Mouse (Mus musculus) lung, adult 2 months (tissue): ENCODE data around the gene Vsig10l.

Source experiments
- CTCF ChIP-seq: fragments of 200-500 bp; IDR thresholded peaks from 2 replicates; pipeline ENCODE4 v1.5.1; 2011; ENCODE audit warnings: mild to moderate bottlenecking, low read length, control low read depth; ENCODE audit not compliant: insufficient read depth
- POLR2A ChIP-seq: fragments of 200-500 bp; IDR thresholded peaks from 2 replicates; pipeline ENCODE4 v1.6.1; 2011; ENCODE audit warnings: low read depth, mild to moderate bottlenecking, control low read depth, low read length, borderline replicate concordance; ENCODE audit errors: extremely low read depth

GRCm38 (mm10) chr7:43462851-43463250 is at the start of gene Vsig10l:
- TF ChIP-seq CTCF (no peak), POLR2A (no peak)
